Mouse (Mus musculus) adrenal gland (tissue): Measurements from ENCODE around the gene Pcdh10.

Experiments used
- intact Hi-C: fragments of 180-260 bp; cut with DNase I; formaldehyde crosslinking; loops from one replicate; pipeline ENCODE4 v1.15.1; 2025
- long read RNA-seq, 2 experiments: library from polyadenylated mRNA; unstranded; transcript quantifications; one replicate each; pipeline ENCODE4 v2.0.0; 2020; ENCODE audit warnings: borderline replicate concordance in 1 of 2; ENCODE audit not compliant: insufficient replicate concordance in 1 of 2

Pcdh10 gene
- long read RNA-seq, experiment 1, full-length matches to known transcripts, result 1 of 1 reads
- long read RNA-seq, experiment 1, partial matches to known transcripts, result 0 of 1 reads
- long read RNA-seq, experiment 1, other reads (novel, unspliced or antisense), result 0 of 1 reads
- long read RNA-seq, experiment 2, result 0 reads

DNA sequence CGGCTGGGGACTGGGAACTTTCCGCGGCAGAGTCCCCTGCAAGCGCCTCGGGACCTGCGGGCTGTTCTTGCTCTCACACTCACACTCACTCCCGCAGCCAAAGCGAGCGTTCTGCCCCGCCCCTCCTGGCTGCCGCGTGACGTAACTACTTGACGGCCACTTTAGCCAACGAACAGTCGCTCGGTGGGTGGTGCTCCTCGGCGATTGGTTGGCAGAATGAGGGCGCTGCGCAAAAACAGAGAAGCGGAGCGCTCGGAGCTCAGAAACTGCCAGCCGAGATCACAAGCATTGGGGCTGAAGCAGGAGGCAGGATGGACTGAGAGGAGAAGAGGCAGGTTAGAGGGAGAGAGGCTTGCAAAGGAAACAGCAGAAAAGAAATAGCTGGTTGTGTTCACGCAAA, at the start of gene Pcdh10:
Gene Pcdh10 (plus strand): TSS at position 254 of the 400 bp plus-strand sequence.
- intact Hi-C loops, result no loop called here

DNA sequence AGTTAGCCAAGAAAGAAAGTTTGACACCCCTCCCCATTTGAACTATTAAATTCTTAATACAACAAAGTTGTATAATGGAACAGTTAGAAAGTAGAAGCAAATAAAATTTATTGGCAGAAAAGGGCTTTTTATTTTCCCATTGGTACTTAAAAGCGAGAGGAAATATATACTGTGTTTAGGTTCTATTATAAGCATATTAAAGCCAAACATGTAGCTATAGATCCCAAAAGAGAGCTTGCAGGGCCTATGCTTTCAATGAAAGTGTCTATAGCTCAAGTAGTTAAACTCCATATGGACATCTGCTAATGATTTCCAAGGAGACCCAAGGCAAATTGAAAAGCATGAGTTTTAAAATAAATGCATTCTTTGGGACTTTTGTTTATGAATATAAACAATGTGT, 22.3 kb upstream of the Pcdh10 start:
- intact Hi-C loops, result no loop called here

- intact Hi-C loops, result no loop called here
Measured at GRCm38 (mm10) chr3:45368952-45369351, 9.2 kb upstream of the Pcdh10 start.

DNA sequence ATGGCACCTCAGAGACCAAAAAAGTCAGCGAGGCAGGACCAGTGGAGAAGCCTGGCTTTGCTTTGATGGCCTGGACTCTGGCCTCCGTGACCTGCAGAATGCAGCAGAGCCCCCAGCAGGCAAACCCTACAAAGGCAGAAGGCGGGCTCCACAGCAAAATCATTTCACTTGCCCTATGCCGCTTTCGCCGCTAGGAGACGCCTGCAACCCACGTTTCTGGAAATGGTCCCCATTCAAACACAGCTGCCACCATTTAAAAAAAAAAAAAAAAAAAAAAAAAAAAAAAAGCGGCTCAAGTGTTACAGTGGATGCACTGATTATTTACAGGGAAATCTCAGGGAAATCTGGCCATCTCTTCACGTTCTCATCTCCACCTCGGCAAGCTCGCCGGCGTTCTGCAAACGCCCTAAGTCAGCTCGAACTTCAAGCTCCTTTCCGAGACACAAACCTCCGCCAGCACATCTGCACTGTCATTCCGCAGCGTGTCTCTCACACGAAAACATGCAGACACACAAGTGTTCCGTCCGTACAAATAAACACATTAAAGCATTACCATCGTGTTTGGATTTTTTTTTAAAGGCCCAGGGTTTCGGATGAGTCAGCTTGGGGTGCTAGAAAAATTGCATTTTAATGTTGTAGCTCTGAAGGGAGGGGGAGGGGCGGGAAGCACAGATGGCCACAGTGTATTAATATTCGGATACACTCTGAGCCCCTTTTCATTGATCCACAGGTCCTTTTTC, 2.3 kb upstream of the Pcdh10 start:
- intact Hi-C loops, result no loop called here

DNA sequence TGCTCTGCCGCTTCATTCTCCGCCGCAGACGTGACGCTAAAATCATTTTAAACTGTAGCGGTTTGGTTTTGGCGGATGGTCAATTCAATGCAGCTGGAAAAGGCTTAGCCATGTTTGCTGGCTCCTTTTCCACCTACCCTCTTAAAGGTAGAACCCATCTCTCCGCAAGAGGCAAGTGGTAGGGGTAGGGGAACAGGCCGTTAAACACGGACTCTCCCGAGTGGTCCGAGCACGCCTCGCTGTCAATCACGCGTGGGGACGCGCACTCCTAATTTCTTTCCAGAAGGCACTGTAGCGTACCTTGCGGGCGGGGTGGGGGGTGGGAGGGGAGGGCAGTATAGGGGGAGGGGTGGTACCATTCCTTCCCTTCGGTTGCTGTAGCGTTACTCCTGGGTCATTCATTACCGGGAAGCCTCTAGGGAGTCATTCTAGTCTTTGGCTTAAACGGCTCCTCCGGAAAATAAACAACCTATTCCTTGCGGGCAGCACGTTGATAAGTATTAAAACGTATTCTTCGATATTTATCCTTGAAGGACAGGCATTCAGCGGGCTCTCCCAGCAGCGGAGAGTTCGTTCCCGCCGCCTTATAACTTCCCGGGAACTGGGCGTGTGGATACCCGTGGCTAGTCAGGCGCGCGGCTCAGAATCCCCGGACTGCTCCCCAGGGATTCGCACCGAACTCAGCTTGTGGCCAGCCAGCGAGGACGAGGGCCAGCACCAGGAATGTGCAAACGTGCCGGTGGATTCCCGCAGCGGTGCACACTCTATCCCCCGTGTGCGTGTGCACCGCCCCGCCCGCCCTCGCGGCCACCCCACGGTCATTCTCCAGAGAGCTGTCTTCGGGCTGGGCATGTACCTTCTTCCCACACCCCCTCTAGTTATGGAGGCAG, 1.5 kb upstream of the Pcdh10 start:
- intact Hi-C loops, result no loop called here

GRCm38 (mm10) chr3:45377391-45377998, 703 bp upstream of the Pcdh10 start:
- intact Hi-C loops, result no loop called here

- intact Hi-C loops, result no loop called here
Measured at GRCm38 (mm10) chr3:45379541-45379971, 1.4 kb downstream of the Pcdh10 start.

- intact Hi-C loops, result no loop called here
Measured at GRCm38 (mm10) chr3:45379972-45380761, 2.0 kb downstream of the Pcdh10 start.

DNA sequence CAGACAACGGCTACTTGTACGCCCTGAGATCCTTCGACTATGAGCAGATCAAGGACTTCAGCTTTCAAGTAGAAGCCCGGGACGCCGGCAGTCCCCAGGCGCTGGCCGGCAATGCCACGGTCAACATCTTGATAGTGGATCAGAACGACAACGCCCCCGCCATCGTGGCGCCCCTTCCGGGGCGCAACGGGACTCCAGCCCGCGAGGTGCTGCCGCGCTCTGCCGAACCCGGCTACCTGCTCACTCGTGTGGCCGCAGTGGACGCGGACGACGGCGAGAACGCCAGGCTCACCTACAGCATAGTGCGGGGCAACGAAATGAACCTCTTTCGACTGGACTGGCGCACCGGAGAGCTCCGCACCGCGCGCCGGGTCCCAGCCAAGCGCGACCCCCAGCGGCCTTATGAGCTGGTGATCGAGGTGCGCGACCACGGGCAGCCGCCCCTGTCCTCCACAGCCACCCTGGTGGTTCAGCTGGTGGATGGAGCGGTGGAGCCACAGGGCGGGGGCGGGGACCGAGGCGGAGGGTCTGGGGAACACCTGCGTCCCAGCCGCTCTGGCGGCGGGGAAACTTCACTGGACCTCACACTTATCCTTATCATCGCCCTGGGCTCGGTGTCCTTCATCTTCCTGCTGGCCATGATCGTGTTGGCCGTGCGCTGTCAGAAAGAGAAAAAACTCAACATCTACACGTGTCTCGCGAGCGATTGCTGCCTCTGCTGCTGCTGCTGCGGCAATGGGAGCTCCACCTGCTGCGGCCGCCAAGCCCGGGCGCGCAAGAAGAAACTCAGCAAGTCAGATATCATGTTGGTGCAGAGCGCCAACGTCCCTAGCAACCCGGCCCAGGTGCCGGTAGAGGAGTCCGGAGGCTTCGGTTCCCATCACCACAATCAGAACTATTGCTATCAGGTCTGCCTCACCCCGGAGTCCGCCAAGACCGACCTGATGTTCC, 2.9 kb downstream of the Pcdh10 start:
- intact Hi-C loops, result no loop called here

DNA sequence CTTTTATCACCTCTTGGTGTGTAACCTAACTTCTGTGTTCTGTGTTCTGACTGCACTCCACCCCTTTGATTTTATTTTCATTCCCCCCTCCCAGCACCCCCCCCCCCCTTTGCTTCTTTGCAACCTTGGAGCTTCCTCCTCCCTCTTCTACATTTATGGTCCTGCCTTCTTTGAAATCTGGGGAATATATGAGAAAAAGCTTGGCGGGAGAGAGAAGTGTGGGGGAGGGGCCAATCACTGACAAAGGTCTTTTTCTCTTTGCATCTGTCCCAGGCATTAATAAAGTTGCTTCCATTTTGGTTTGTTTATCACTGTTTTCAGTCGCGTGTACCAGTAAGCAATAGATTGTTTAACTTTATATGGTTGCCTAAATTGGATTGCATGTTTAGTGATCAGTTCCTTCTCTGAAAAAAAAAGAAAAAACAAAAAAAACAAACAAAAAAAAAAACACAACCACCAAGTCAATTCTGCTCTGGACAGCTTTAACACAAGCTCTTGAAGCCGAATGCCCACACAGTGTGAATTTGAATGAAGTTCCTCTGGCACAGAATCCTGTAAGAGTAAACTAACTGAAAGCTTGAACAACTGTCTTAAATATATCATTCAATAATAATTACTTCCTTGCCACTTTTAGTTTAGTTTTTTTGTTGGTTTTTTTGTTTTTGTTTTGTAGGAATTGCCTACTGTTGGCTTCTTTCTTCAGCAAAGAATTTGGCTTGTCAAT, 4.0 kb downstream of the Pcdh10 start:
- intact Hi-C loops, result no loop called here

GRCm38 (mm10) chr3:45383831-45384230, 5.6 kb downstream of the Pcdh10 start:
- intact Hi-C loops, result no loop called here

DNA sequence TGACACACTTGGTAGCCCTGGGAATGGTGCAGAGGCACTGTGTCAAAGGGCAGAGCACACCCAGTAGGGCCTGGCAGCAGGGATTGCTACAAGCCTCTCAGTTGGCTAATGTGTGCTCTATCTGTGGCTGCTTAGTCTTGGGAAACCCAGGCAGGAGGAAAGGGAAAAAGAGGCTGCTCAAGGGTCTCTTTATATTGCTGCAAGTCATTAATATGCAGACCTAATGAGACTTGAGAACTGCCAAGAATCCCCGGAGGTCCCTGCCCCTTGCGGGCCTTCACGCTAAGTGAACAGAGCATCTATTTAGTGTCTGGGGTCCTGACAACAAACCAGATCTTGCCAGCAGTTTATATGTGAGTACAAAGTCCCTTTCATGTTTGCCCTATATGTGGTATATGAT, 6.8 kb downstream of the Pcdh10 start:
- intact Hi-C loops, result no loop called here

GRCm38 (mm10) chr3:45385451-45385850, 7.3 kb downstream of the Pcdh10 start:
- intact Hi-C loops, result no loop called here

GRCm38 (mm10) chr3:45386512-45386911, 8.3 kb downstream of the Pcdh10 start:
- intact Hi-C loops, result no loop called here

DNA sequence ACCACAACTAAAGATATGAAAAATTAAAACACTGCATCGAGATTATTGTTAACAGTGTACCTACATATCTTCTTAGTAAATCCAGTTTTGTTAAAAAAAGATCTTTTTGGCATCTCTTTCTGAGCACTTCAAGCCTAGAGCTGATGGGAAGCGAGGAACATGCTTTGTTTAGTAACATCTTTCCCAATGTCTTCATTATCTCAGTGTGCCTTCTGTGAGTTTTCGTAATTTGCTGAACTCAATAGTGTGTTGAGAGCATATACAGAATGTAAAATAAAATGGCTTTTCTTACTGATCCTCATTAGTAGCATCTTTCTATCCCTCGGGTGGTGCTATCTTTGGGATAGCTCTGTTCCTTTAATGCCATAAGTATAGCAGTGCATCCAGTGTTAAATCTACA, 18.9 kb downstream of the Pcdh10 start:
- intact Hi-C loops, result no loop called here

GRCm38 (mm10) chr3:45403239-45403638, 25.0 kb downstream of the Pcdh10 start:
- intact Hi-C loops, result no loop called here

DNA sequence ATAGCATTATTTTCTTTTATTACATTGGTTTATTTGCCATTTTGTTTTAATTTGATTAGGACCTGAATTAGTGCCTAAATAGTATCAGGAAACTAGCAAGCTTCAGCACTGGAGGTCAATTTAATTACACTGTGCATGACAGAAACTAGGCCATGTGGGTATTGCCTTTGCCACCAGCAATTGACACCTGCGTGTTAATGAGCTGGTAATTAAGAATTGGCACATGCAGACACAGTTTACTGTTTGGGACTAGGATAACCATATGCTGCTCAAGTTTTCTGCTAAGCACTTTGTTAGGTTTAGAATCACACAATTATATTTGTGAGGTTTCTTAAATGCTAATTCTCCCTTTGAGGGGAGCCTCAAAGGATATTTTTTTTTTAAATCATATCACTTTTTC, 53.5 kb downstream of the Pcdh10 start:
- intact Hi-C loops, result no loop called here

DNA sequence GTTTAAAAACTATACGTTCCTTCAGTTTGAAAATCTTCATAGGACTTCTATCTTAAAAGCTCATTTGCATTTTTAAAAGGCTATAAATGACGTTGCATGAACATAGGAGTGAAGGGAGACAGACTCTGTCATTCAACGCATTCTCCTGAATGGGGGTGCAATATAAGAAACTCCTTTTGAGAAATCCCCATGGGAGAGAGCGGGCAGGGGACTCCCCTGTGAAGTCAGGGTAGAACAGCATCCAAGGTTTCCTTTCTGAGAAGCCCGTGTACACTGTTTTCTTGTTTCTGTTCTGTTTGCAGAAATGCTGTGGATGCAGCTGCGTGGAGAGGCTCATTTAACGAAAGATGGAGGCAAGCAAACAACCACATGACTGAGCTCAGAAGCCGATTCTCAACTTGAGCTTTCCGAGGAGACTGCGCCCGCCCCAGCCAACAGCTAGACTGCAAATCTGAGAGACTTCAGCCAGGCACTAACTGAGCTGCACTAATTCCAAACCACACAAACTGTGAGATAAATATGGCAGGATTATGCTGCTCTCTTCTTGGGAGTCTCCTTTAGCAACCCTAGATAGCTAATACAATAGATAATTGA, 54.1 kb downstream of the Pcdh10 start:
- intact Hi-C loops, result no loop called here
